Mouse (Mus musculus): ENCODE results near the gene Kcng4. TPM values are rescaled to one million over a fixed set of nuclear protein-coding genes. Genes with fewer than 3 reads are reported as not detected.

Kcng4 gene
- 0.15 and 0.55 TPM in 2 replicates for polyA plus RNA-seq (2014; fragmentation: Nextera tagmentation; extraction: Ambion mirVana)

DNA sequence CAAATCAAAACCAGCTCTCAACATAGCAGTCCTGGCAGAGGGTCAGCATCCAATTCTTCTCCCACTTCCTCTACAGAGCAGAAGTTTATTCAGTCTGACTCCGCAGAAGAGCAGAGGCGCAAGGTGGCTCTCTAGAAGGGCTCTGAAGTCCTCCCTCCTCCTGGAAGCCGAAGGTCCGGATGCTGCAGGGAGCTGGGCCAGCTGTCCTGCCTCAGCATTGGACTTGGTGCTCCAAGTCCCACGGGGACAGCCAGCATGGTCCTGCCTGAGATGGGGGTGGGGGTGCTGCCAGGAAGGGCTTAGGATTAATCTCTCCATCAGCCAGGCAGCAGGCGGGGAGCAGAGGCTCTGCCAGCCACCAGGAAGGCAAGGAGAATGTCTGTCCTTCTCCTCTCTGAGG is at the start of gene Kcng4:
Kcng4 (minus strand) TSS at position 303 of the 400 bp plus-strand sequence.
- peaks cover 15% of the 10 kb centered on the region for H3K4me1 ChIP-seq (ENCODE audit: control insufficient read depth, insufficient read depth, low read length)
- ATAC-seq (ENCODE audit: low FRiP score, low TSS enrichment) (no peak), DNase-seq (peak; percentile 42)
- no peaks in the 10 kb centered on the region for H3K9me3 ChIP-seq (ENCODE audit: control insufficient read depth, low read length)
- H3K4me2 ChIP-seq (ENCODE audit: low read length) = no peak within 1 kb of the TSS
- H3K27ac ChIP-seq (replicated peaks; ENCODE audit: low read depth, low read length) = no peak within 1 kb of the TSS
- H3K4me3 ChIP-seq (replicated peaks; ENCODE audit: low read depth, low read length) = no peak within 1 kb of the TSS
- H3K27me3 ChIP-seq (ENCODE audit: control insufficient read depth, insufficient read depth, low read length) = no peaks in the 10 kb centered on the region
- no peaks in the 10 kb centered on the region for H3K36me3 ChIP-seq (ENCODE audit: control insufficient read depth, insufficient read depth, low read length)
- 26% methylated on average over 6 of the region's 6 CpGs for WGBS
- H3K9ac ChIP-seq (replicated peaks; ENCODE audit: low read length) = no peak within 1 kb of the TSS

DNA sequence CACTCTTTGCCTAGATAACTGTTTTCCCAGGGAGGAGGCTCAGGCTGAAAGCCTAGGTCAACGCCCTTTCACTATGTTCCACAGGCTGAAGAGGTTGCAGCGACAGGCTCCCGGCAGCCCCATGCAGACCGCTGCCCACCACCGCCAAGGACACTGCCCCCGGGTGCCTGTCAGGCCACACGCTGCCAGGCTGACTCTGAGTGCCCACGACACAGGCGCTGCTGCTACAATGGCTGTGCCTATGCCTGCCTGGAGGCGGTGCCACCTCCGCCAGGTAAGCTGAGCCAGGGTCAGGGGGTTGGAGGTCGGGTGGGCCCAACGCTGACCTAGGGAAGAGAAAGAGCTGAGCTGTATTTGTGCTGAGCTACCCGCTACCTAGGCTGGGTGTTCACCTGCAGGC is 43.7 kb upstream of the Kcng4 start:
- 74% methylated on average over 14 of the region's 14 CpGs for WGBS
- peaks cover 6% of the 10 kb centered on the region; the same call in 1 of the 2 replicates for H3K4me1 ChIP-seq (ENCODE audit: control insufficient read depth, insufficient read depth, low read length)
- H3K4me2 ChIP-seq (ENCODE audit: low read length) = no peak overlapping the region
- no peak overlapping the region for H3K4me3 ChIP-seq (replicated peaks; ENCODE audit: low read depth, low read length)
- no peaks in the 10 kb centered on the region for H3K27me3 ChIP-seq (ENCODE audit: control insufficient read depth, insufficient read depth, low read length)
- ATAC-seq (ENCODE audit: low FRiP score, low TSS enrichment) (no peak), DNase-seq (no peak)
- no peaks in the 10 kb centered on the region for H3K36me3 ChIP-seq (ENCODE audit: control insufficient read depth, insufficient read depth, low read length)
- H3K9ac ChIP-seq (replicated peaks; ENCODE audit: low read length) = no peak overlapping the region
- H3K9me3 ChIP-seq (ENCODE audit: control insufficient read depth, low read length) = no peaks in the 10 kb centered on the region
- no peak overlapping the region for H3K27ac ChIP-seq (replicated peaks; ENCODE audit: low read depth, low read length)

DNA sequence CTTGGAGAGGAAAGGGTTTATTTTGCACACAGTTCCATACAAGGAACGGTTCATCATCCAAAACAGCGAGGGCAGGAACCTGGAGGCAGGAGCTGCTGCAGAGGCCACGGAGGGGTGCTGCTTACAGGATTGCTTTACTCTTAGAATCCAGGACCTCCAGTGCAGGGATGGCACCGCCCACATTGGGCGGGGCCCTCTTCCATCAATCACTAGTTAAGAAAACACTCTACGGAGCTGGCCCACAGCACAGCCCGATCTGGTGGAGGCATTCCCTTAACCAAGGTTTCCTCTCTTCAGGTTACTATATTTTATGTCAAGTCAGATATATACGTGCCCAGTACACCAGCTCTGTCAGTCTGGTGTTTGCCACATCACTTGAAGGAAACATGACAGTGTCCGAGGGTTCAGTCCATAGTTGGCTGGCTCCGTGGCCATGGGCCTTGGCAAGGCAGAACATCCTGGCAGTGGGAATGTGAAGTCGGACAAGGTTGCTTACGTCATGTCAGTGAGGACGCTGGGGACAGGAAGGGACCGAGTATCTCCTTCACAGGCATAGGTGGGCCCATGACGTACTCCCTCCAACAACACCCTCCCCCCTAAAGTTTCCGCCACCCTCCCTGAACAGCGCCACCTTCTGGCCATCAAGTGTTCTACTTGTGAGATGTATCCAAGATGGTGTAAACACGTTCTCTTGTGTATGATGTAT is 42.8 kb upstream of the Kcng4 start:
- Histone ChIP-seq H3K9ac (replicated peaks; ENCODE audit: low read length) (no peak overlapping the region), H3K27me3 (ENCODE audit: control insufficient read depth, insufficient read depth, low read length) (no peaks in the 10 kb centered on the region), H3K4me2 (ENCODE audit: low read length) (no peak overlapping the region), H3K27ac (replicated peaks; ENCODE audit: low read depth, low read length) (no peak overlapping the region), H3K4me3 (replicated peaks; ENCODE audit: low read depth, low read length) (no peak overlapping the region), H3K9me3 (ENCODE audit: control insufficient read depth, low read length) (no peaks in the 10 kb centered on the region), H3K4me1 (ENCODE audit: control insufficient read depth, insufficient read depth, low read length) (peaks cover 6% of the 10 kb centered on the region; the same call in 1 of the 2 replicates), H3K36me3 (ENCODE audit: control insufficient read depth, insufficient read depth, low read length) (no peaks in the 10 kb centered on the region)
- DNase-seq (peak; percentile 57), ATAC-seq (ENCODE audit: low FRiP score, low TSS enrichment) (no peak)
- 21% methylated on average over 18 of the region's 18 CpGs for WGBS

DNA sequence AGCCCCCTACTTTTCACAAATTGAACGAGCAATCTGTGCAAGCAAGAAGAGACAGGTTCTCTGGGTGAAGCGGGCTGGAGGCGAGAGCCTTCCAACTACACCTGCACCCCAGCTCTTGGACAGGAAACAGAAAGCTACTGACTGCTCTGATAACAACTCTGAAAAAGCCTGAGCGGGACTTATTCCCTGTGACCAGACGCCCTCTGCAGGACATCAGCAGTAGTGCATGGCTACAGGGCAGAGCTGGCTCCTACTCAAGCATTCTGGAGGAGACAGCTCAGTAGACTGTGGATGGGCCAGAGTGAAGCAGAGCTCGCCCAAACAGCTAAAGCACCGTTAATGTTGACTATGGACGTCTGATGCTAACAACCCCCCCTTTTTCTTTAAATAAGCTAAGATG is 40.9 kb upstream of the Kcng4 start:
- ATAC-seq (ENCODE audit: low FRiP score, low TSS enrichment) (no peak; the same call in 1 of the 2 replicates), DNase-seq (peak; percentile 95)
- H3K27me3 ChIP-seq (ENCODE audit: control insufficient read depth, insufficient read depth, low read length) = no peaks in the 10 kb centered on the region
- H3K4me2 ChIP-seq (ENCODE audit: low read length) = no peak overlapping the region
- H3K4me1 ChIP-seq (ENCODE audit: control insufficient read depth, insufficient read depth, low read length) = peaks cover 6% of the 10 kb centered on the region; the same call in 1 of the 2 replicates
- H3K9me3 ChIP-seq (ENCODE audit: control insufficient read depth, low read length) = no peaks in the 10 kb centered on the region
- H3K4me3 ChIP-seq (replicated peaks; ENCODE audit: low read depth, low read length) = no peak overlapping the region
- H3K36me3 ChIP-seq (ENCODE audit: control insufficient read depth, insufficient read depth, low read length) = no peaks in the 10 kb centered on the region
- no peak overlapping the region for H3K27ac ChIP-seq (replicated peaks; ENCODE audit: low read depth, low read length)
- 32% methylated on average over 8 of the region's 8 CpGs for WGBS
- no peak overlapping the region for H3K9ac ChIP-seq (replicated peaks; ENCODE audit: low read length)

- peak; percentile 65; the same call in 1 of the 2 replicates for ATAC-seq (ENCODE audit: low FRiP score, low TSS enrichment)
- H3K9ac ChIP-seq (replicated peaks; ENCODE audit: low read length) = no peak overlapping the region
- peaks cover 6% of the 10 kb centered on the region; the same call in 1 of the 2 replicates for H3K4me1 ChIP-seq (ENCODE audit: control insufficient read depth, insufficient read depth, low read length)
- WGBS = 17% methylated on average over 5 of the region's 5 CpGs
- H3K36me3 ChIP-seq (ENCODE audit: control insufficient read depth, insufficient read depth, low read length) = no peaks in the 10 kb centered on the region
- H3K9me3 ChIP-seq (ENCODE audit: control insufficient read depth, low read length) = no peaks in the 10 kb centered on the region
- H3K4me2 ChIP-seq (ENCODE audit: low read length) = no peak overlapping the region
- peak overlapping the region; percentile 60; the same call in 1 of the 2 replicates for H3K27ac ChIP-seq (replicated peaks; ENCODE audit: low read depth, low read length)
- H3K27me3 ChIP-seq (ENCODE audit: control insufficient read depth, insufficient read depth, low read length) = no peaks in the 10 kb centered on the region
- DNase-seq = peak; percentile 72
- no peak overlapping the region for H3K4me3 ChIP-seq (replicated peaks; ENCODE audit: low read depth, low read length)
Measured at GRCm38 (mm10) chr8:119675457-119675856, 40.0 kb upstream of the Kcng4 start.

- Histone ChIP-seq H3K27ac (replicated peaks; ENCODE audit: low read depth, low read length) (no peak overlapping the region), H3K36me3 (ENCODE audit: control insufficient read depth, insufficient read depth, low read length) (no peaks in the 10 kb centered on the region), H3K4me2 (ENCODE audit: low read length) (no peak overlapping the region), H3K9ac (replicated peaks; ENCODE audit: low read length) (no peak overlapping the region), H3K27me3 (ENCODE audit: control insufficient read depth, insufficient read depth, low read length) (no peaks in the 10 kb centered on the region), H3K9me3 (ENCODE audit: control insufficient read depth, low read length) (no peaks in the 10 kb centered on the region), H3K4me1 (ENCODE audit: control insufficient read depth, insufficient read depth, low read length) (peaks cover 6% of the 10 kb centered on the region; the same call in 1 of the 2 replicates), H3K4me3 (replicated peaks; ENCODE audit: low read depth, low read length) (no peak overlapping the region)
- DNase-seq (no peak), ATAC-seq (ENCODE audit: low FRiP score, low TSS enrichment) (no peak)
- 77% methylated on average over 11 of the region's 11 CpGs for WGBS
Measured at GRCm38 (mm10) chr8:119673976-119674555, 38.6 kb upstream of the Kcng4 start.

- Histone ChIP-seq H3K9me3 (ENCODE audit: control insufficient read depth, low read length) (no peaks in the 10 kb centered on the region), H3K4me2 (ENCODE audit: low read length) (no peak overlapping the region), H3K4me3 (replicated peaks; ENCODE audit: low read depth, low read length) (no peak overlapping the region), H3K4me1 (ENCODE audit: control insufficient read depth, insufficient read depth, low read length) (peaks cover 6% of the 10 kb centered on the region; the same call in 1 of the 2 replicates), H3K27me3 (ENCODE audit: control insufficient read depth, insufficient read depth, low read length) (no peaks in the 10 kb centered on the region), H3K36me3 (ENCODE audit: control insufficient read depth, insufficient read depth, low read length) (no peaks in the 10 kb centered on the region), H3K27ac (replicated peaks; ENCODE audit: low read depth, low read length) (no peak overlapping the region), H3K9ac (replicated peaks; ENCODE audit: low read length) (no peak overlapping the region)
- WGBS = 64% methylated on average over 16 of the region's 16 CpGs
- DNase-seq = no peak
- ATAC-seq (ENCODE audit: low FRiP score, low TSS enrichment) = no peak
Measured at GRCm38 (mm10) chr8:119670419-119671091, 35.1 kb upstream of the Kcng4 start.

DNA sequence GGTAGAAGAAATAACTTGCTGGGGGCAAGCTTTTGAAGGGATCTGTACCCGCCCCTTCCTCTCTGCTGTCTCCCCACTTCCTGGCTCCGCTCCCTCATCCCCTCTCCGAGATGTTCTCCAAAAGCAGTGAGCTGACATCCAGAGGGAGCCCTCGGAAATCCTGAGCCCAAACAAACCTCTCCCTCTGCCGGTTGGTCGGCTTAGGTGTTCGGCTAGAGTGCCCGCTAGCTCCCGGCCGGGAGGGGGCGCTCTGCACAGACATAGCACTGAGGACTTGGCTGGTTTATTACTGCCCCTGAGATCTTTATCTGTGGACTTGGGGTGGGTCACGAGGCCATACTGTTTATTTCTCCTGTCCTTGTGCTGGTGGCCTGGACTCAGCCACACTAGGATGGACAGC is 33.8 kb upstream of the Kcng4 start:
- no peaks in the 10 kb centered on the region for H3K9me3 ChIP-seq (ENCODE audit: control insufficient read depth, low read length)
- no peaks in the 10 kb centered on the region for H3K4me1 ChIP-seq (ENCODE audit: control insufficient read depth, insufficient read depth, low read length)
- no peak overlapping the region for H3K9ac ChIP-seq (replicated peaks; ENCODE audit: low read length)
- DNase-seq (no peak), ATAC-seq (ENCODE audit: low FRiP score, low TSS enrichment) (no peak)
- whole genome bisulfite sequencing = 54% methylated on average over 12 of the region's 12 CpGs
- no peak overlapping the region for H3K27ac ChIP-seq (replicated peaks; ENCODE audit: low read depth, low read length)
- no peaks in the 10 kb centered on the region for H3K36me3 ChIP-seq (ENCODE audit: control insufficient read depth, insufficient read depth, low read length)
- H3K4me2 ChIP-seq (ENCODE audit: low read length) = no peak overlapping the region
- H3K27me3 ChIP-seq (ENCODE audit: control insufficient read depth, insufficient read depth, low read length) = no peaks in the 10 kb centered on the region
- no peak overlapping the region for H3K4me3 ChIP-seq (replicated peaks; ENCODE audit: low read depth, low read length)

Data from midbrain, embryonic 14.5 days (tissue).